Mouse (Mus musculus) small intestine, adult 2 months (tissue): Measurements from ENCODE around the gene Ece1.

Experiments used
- CTCF ChIP-seq: fragments of 200-500 bp; IDR thresholded peaks from 2 replicates; pipeline ENCODE4 v1.5.1; 2012; ENCODE audit warnings: low read depth, mild to moderate bottlenecking, control low read depth, inconsistent platforms, low read length, moderate library complexity, mixed read lengths; ENCODE audit not compliant: insufficient replicate concordance, insufficient read length; ENCODE audit errors: extremely low read depth
- POLR2A ChIP-seq: fragments of 200-500 bp; IDR thresholded peaks from 2 replicates; pipeline ENCODE4 v1.6.1; 2012; ENCODE audit warnings: low read depth, mild to moderate bottlenecking, control low read depth, inconsistent platforms, low read length, moderate library complexity

DNA sequence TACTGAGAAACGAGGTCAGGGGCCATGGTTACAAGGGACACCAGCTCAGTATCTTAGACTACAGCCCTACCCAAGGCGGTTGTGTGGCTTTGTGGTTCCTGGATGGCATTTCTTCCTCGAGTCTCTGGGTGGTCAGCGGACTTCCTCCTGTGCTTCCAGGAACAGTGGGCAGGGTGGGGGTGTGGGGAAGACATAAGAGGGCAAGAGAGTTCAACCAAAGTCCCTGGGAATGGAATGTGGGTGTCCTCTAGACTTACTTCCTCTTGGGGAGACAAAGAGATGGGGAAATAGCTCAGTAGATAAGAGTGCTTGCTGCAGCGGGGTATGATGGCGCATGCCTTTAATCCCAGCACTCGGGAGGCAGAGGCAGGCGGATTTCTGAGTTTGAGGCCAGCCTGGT, 9.4 kb downstream of the Ece1 start:
- TF ChIP-seq CTCF: no peak
- TF ChIP-seq POLR2A: no peak
